In the genomic region with DNA sequence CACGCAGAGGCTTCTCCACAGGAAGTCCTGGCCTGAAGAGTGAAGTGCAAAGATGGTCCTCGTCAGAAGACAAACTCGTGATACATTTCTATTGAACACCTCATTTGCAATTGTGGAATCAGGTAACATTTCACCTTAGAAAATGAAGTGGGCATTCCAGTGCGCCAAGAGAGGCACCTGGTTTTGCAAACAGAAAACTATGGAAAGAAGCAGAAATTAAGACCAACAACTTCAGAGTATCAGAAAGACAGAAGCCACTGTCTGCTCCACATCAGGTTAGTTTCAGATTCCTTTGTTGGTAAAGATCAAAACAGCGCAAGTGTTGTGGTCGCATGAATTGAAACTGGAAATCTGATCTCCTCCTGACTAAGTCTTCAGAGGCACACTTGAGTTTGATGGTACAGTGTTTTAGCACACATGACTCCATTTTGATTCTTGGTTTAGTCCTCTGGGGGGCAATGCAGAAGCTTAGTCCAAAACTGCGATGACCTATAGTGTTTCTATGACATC, we compare ENCODE assay signal across 19 mouse cellular contexts. TPM values are rescaled to one million over a fixed set of nuclear protein-coding genes. Genes with fewer than 3 reads are reported as not detected.
DNase-seq lines count a peak whose midpoint lies in the region; ATAC-seq and TF ChIP-seq lines count a peak whose summit lies in the region.
"Had no signal": no experiment of that assay in that cellular context is flagged by ENCODE, and none has a peak within 500 bp of the region (broad histone marks: within the 10 kb centered on the region; RNA-seq: fewer than 3 reads in every experiment).

No protein-coding gene starts in this region.

- H3K4me3 ChIP-seq in thymus, adult 2 months (ENCODE audit: control insufficient read depth, insufficient read depth, low read length): no peak overlapping the region
- H3K4me3 ChIP-seq in limb, embryonic 10.5 days: no peak overlapping the region
- no peak overlapping the region for H3K4me3 ChIP-seq in kidney, embryonic 15.5 days (replicated peaks)
- H3K4me3 ChIP-seq: embryonic facial prominence, embryonic 15.5 days; erythroblast, embryonic 14.5 days; forebrain, embryonic 10.5 days; heart, embryonic 13.5 days; hindbrain, embryonic 15.5 days; intestine, embryonic 15.5 days had no signal

- H3K4me2 ChIP-seq in kidney, embryonic 15.5 days: no peak overlapping the region
- H3K4me2 ChIP-seq: embryonic facial prominence, embryonic 15.5 days; heart, embryonic 13.5 days; hindbrain, embryonic 15.5 days; intestine, embryonic 15.5 days had no signal

- TF ChIP-seq CTCF in thymus, adult 2 months (IDR thresholded peaks at IDR 0.05; ENCODE audit: borderline replicate concordance, control insufficient read depth, extremely low read depth, insufficient read depth, low read length, poor library complexity): no peak

- 23% methylated on average over 7 of the region's 7 CpGs for WGBS in thymus, adult 2 months
- WGBS in limb, embryonic 10.5 days: 83% methylated on average over 7 of the region's 7 CpGs
- 79% methylated on average over 7 of the region's 7 CpGs for WGBS in kidney, embryonic 15.5 days

- peak; percentile 13 for DNase-seq in thymus, postnatal 25 days
- no peak for DNase-seq in thymus, adult 2 months
- peak; percentile 25 to 28 for DNase-seq in CD8-positive naive resting alpha-beta T cell, adult 2 months (ENCODE audit: low read depth in 2 of 2, low spot score in 2 of 2)
- DNase-seq in limb, embryonic 10.5 days (ENCODE audit: low spot score): no peak
- DNase-seq: adrenal gland, postnatal 10 days; cerebellum, adult 11-12 months; cerebellum, adult 9-10 months; gastrocnemius, postnatal 36 days; heart, adult 11 months; heart, postnatal 36 days had no signal

- TF ChIP-seq POLR2A in thymus, adult 2 months (IDR thresholded peaks at IDR 0.05; ENCODE audit: control insufficient read depth, extremely low read depth, insufficient read depth, low read length, poor library complexity): no peak

- H3K9ac ChIP-seq in kidney, embryonic 15.5 days: no peak overlapping the region
- H3K9ac ChIP-seq: embryonic facial prominence, embryonic 15.5 days; heart, embryonic 13.5 days; hindbrain, embryonic 15.5 days; intestine, embryonic 15.5 days had no signal

- peaks cover 17% of the 10 kb centered on the region for H3K4me1 ChIP-seq in thymus, adult 2 months (replicated peaks; ENCODE audit: control insufficient read depth, insufficient read depth, low read length)
- peaks cover 12% of the 10 kb centered on the region for H3K4me1 ChIP-seq in limb, embryonic 10.5 days
- H3K4me1 ChIP-seq in kidney, embryonic 15.5 days: peaks cover 13% of the 10 kb centered on the region; the same call in 1 of the 2 replicates

- ATAC-seq in inflammation-experienced regulatory T-cells, adult 6 months: peak; percentile 51
- no peak for ATAC-seq in kidney, embryonic 15.5 days (replicated peaks; ENCODE audit: low FRiP score)
- ATAC-seq: forebrain, embryonic 14.5 days; intestine, embryonic 15.5 days had no signal

- no peak overlapping the region for H3K27ac ChIP-seq in thymus, adult 2 months (ENCODE audit: control insufficient read depth, insufficient read depth, low read length)
- H3K27ac ChIP-seq in limb, embryonic 10.5 days: no peak overlapping the region
- no peak overlapping the region for H3K27ac ChIP-seq in kidney, embryonic 15.5 days
- H3K27ac ChIP-seq: embryonic facial prominence, embryonic 15.5 days; forebrain, embryonic 10.5 days; heart, embryonic 13.5 days; hindbrain, embryonic 15.5 days; intestine, embryonic 15.5 days had no signal

- H3K27me3 ChIP-seq in thymus, adult 2 months (ENCODE audit: control insufficient read depth, insufficient read depth, low read length): no peaks in the 10 kb centered on the region
- H3K27me3 ChIP-seq in limb, embryonic 10.5 days (ENCODE audit: low read depth, poor library complexity, severe bottlenecking): no peaks in the 10 kb centered on the region
- H3K27me3 ChIP-seq in kidney, embryonic 15.5 days: no peaks in the 10 kb centered on the region
- H3K27me3 ChIP-seq: embryonic facial prominence, embryonic 15.5 days; heart, embryonic 13.5 days; hindbrain, embryonic 15.5 days; intestine, embryonic 15.5 days had no signal

- no peaks in the 10 kb centered on the region for H3K36me3 ChIP-seq in thymus, adult 2 months (ENCODE audit: control insufficient read depth, insufficient read depth, low read length)
- no peaks in the 10 kb centered on the region for H3K36me3 ChIP-seq in limb, embryonic 10.5 days
- H3K36me3 ChIP-seq in kidney, embryonic 15.5 days: no peaks in the 10 kb centered on the region
- H3K36me3 ChIP-seq: embryonic facial prominence, embryonic 15.5 days; forebrain, embryonic 10.5 days; heart, embryonic 13.5 days; hindbrain, embryonic 15.5 days; intestine, embryonic 15.5 days had no signal

- no peaks in the 10 kb centered on the region for H3K9me3 ChIP-seq in limb, embryonic 10.5 days (replicated peaks)
- H3K9me3 ChIP-seq in kidney, embryonic 15.5 days (replicated peaks): no peaks in the 10 kb centered on the region
- H3K9me3 ChIP-seq: embryonic facial prominence, embryonic 15.5 days; forebrain, embryonic 10.5 days; heart, embryonic 13.5 days; hindbrain, embryonic 15.5 days; intestine, embryonic 15.5 days had no signal

RNA-seq across cellular contexts. Expression of a gene that starts 5.6 kb away (rescaled TPM):
- polyA plus RNA-seq in thymus, adult 2 months (2012; rRNA removed): 19.0 and 23.0 TPM in 2 replicates
- polyA plus RNA-seq in inflammation-experienced regulatory T-cells, adult 6 months (2017; shearing (Covaris generic)): 10 to 100 TPM; 10.8 to 17.9 (median 15.0) TPM
- polyA plus RNA-seq in limb, embryonic 10.5 days (2016; fragmentation: Nextera tagmentation; extraction: Ambion mirVana): 15.5 and 16.3 TPM in 2 replicates
- polyA plus RNA-seq in kidney, embryonic 15.5 days (2015; fragmentation: Nextera tagmentation; extraction: Ambion mirVana): 18.4 and 18.9 TPM in 2 replicates

RNA-seq across cellular contexts. Expression of a gene that starts 34.2 kb away (rescaled TPM):
- polyA plus RNA-seq in thymus, adult 2 months (2012; rRNA removed): 511 and 554 TPM in 2 replicates
- 1,000 to 10,000 TPM; 1,310 to 3,387 (median 2,012) TPM for polyA plus RNA-seq in inflammation-experienced regulatory T-cells, adult 6 months (2017; shearing (Covaris generic))
- 1,121 and 1,290 TPM in 2 replicates for polyA plus RNA-seq in limb, embryonic 10.5 days (2016; fragmentation: Nextera tagmentation; extraction: Ambion mirVana)
- 1,314 and 1,392 TPM in 2 replicates for polyA plus RNA-seq in kidney, embryonic 15.5 days (2015; fragmentation: Nextera tagmentation; extraction: Ambion mirVana)

RNA-seq across cellular contexts. Expression of a gene that starts 55.1 kb away (rescaled TPM):
- polyA plus RNA-seq in thymus, adult 2 months (2012; rRNA removed): 45.3 and 46.8 TPM in 2 replicates
- polyA plus RNA-seq in inflammation-experienced regulatory T-cells, adult 6 months (2017; shearing (Covaris generic)): 100 to 1,000 TPM; 213 to 288 (median 228) TPM
- 399 and 416 TPM in 2 replicates for polyA plus RNA-seq in limb, embryonic 10.5 days (2016; fragmentation: Nextera tagmentation; extraction: Ambion mirVana)
- polyA plus RNA-seq in kidney, embryonic 15.5 days (2015; fragmentation: Nextera tagmentation; extraction: Ambion mirVana): 302 and 304 TPM in 2 replicates

Comparison
In these comparisons a context has a peak if more than half of its experiments do, and no peak if none do; other contexts are left out.
1. DNase-seq: peak in thymus, postnatal 25 days (single experiment) and CD8-positive naive resting alpha-beta T cell, adult 2 months (2 of 2); none in thymus, adult 2 months (single experiment) and limb, embryonic 10.5 days (single experiment).